Mouse (Mus musculus) embryo, embryonic 11.5 days (tissue): ENCODE results near the gene Tceal5.
A peak's percentile ranks its signal among the peaks of the same experiment; 100 is the strongest.

Experiments used
- DNase-seq: peaks from one replicate; pipeline ENCODE4 v3.0.0-alpha.2; 2012; ENCODE audit warnings: low read depth, low spot score

The Tceal5 gene

GRCm38 (mm10) chrX:136172118-136172551, 31.5 kb downstream of the Tceal5 start, which contains the start of gene Tceal8:
Tceal8 (minus strand) TSS chrX:136172342.
- peak; percentile 76 for DNase-seq

DNA sequence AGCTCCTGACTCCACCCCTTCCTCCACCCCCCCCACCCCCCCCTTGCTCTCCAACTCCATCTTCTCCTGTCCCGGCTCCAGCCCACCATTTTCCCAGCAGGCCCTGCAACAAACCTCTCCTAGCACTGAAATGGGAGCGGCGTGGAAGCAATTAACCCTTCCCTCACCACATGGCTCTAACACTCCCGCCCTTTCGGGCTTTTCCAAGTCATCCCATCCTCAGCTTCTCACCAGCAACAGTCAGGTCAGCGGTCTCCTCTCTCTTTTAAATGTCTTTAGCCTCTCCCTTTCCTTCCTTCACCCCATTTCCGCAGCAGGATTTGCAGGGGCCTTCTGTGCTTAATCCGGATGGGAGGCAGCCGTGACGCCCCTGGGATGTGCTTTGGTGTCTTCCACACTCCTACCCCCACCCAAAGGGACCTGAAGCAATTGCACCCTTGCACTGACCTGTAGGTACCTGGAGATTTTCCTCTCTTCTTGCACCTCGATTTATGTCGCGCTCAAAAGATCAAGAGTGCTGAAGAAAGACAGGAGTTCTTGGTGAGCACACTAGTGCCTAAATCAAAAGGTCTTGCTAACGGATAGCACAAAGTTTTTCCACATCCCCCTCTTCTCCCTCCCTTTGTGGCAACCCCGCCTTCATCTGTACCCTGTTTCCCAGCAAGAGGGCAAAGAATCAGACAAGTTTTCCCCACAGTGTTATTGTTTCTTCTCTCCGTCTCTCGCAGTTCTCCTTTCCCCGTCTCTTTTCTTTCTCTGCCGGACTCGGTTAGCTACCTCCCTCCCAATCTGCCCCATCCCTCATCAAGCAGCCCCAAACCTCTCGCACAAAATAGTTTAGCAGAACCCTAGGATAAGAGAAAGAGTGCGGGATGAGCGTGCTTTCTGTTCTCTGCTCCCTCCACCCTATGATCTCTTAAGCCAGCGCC, 32.2 kb downstream of the Tceal5 start:
- peak; percentile 55 for DNase-seq

DNA sequence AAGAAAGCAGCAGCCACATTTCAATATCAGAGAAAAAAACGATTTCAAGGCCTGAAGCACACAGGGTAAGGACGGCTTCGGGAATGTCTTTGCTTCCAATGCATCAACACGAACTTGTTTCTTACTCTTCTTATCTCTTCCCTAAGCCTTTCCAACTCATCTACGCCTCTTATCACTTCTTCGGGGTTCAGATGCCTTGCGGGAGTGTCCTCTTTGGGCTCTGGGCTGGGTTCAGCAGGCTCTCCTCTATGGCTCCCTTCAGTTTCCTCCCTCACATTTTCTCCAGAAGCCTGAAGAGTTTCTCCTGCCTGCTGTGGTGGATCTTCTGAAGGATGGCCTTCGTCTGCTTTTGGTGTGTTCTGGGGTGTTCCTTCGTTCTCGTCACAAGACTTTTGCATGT, 33.1 kb downstream of the Tceal5 start:
- no peak for DNase-seq
